Mouse (Mus musculus) embryonic facial prominence, embryonic 10.5 days (tissue): ENCODE data around the gene Sgo1. TPM values are rescaled to one million over a fixed set of nuclear protein-coding genes. Genes with fewer than 3 reads are reported as not detected.
"Not testable (repeated sequence)": the region's sequence is repeated elsewhere in the genome, so short reads cannot be mapped to it uniquely, and the experiment has no call there.

Source experiments
- DNase-seq: peaks from one replicate; pipeline ENCODE4 v3.0.0-alpha.2; 2017; ENCODE audit warnings: low spot score
- H3K27ac ChIP-seq: fragments of 300-500 bp; sonication (generic); replicated peaks from 2 replicates; pipeline ENCODE4 v1.5.1; 2016; ENCODE audit warnings: mild to moderate bottlenecking
- H3K27me3 ChIP-seq: fragments of 300-500 bp; sonication (generic); replicated peaks from 2 replicates; pipeline ENCODE4 v1.6.1; 2016; ENCODE audit warnings: low read depth, mild to moderate bottlenecking; ENCODE audit not compliant: poor library complexity, severe bottlenecking
- H3K36me3 ChIP-seq: fragments of 300-500 bp; sonication (generic); replicated peaks from 2 replicates; pipeline ENCODE4 v1.6.1; 2016; ENCODE audit warnings: mild to moderate bottlenecking, moderate library complexity
- H3K4me1 ChIP-seq: fragments of 300-500 bp; sonication (generic); 2 replicates; pipeline ENCODE4 v1.6.1; 2016
- H3K4me3 ChIP-seq: fragments of 300-500 bp; sonication (generic); 2 replicates; pipeline ENCODE4 v1.5.1; 2016; ENCODE audit warnings: mild to moderate bottlenecking, moderate library complexity
- H3K9me3 ChIP-seq: fragments of 300-500 bp; sonication (generic); 2 replicates; pipeline ENCODE4 v1.6.1; 2016; ENCODE audit warnings: mild to moderate bottlenecking
- WGBS: fragments of 180-500 bp; shearing (Covaris S2); methylation state at CpG from one replicate; pipeline ENCODE4 v1.1.7; 2016; 5-methylcytosine and 5-hydroxymethylcytosine counted together
- polyA plus RNA-seq: library from polyadenylated mRNA; unstranded; fragments of >200 nt; fragmentation: Nextera tagmentation; extraction: Ambion mirVana; gene quantifications from 2 replicates; pipeline ENCODE4 v1.2.1, GENCODE M21; 2016

The Sgo1 gene
- polyA plus RNA-seq, 1 experiment from 2014 or later: 42.0 TPM

- Histone ChIP-seq H3K27me3 (no peaks in the 10 kb centered on the region), H3K4me1 (no peaks in the 10 kb centered on the region), H3K9me3 (no peaks in the 10 kb centered on the region), H3K4me3 (no peak overlapping the region), H3K36me3 (peaks cover 4% of the 10 kb centered on the region; the same call in 1 of the 2 replicates), H3K27ac (no peak overlapping the region)
- DNase-seq: no peak
- WGBS: 78% methylated on average over 6 of the region's 6 CpGs
Measured at GRCm38 (mm10) chr17:53661056-53661840, 27.9 kb downstream of the Sgo1 start.

- H3K27me3 ChIP-seq: no peaks in the 10 kb centered on the region
- H3K4me1 ChIP-seq: no peaks in the 10 kb centered on the region
- no peak overlapping the region for H3K4me3 ChIP-seq
- DNase-seq: no peak
- peaks cover 2% of the 10 kb centered on the region; the same call in 1 of the 2 replicates for H3K36me3 ChIP-seq
- 87% methylated on average over 4 of the region's 4 CpGs for WGBS
- no peak overlapping the region for H3K27ac ChIP-seq
- H3K9me3 ChIP-seq: no peaks in the 10 kb centered on the region
Measured at GRCm38 (mm10) chr17:53659738-53660137, 29.4 kb downstream of the Sgo1 start.

- 88% methylated on average over 8 of the region's 8 CpGs for WGBS
- Histone ChIP-seq H3K4me1 (no peaks in the 10 kb centered on the region), H3K36me3 (peaks cover 2% of the 10 kb centered on the region; the same call in 1 of the 2 replicates), H3K4me3 (no peak overlapping the region), H3K9me3 (no peaks in the 10 kb centered on the region), H3K27me3 (no peaks in the 10 kb centered on the region), H3K27ac (no peak overlapping the region)
- no peak for DNase-seq
Measured at GRCm38 (mm10) chr17:53659230-53659629, 29.9 kb downstream of the Sgo1 start.

- H3K27me3 ChIP-seq: no peaks in the 10 kb centered on the region
- 98% methylated on average over 2 of the region's 2 CpGs for WGBS
- H3K36me3 ChIP-seq: peaks cover 6% of the 10 kb centered on the region
- no peak for DNase-seq
- no peak overlapping the region for H3K4me3 ChIP-seq
- no peaks in the 10 kb centered on the region for H3K4me1 ChIP-seq
- no peaks in the 10 kb centered on the region for H3K9me3 ChIP-seq
- H3K27ac ChIP-seq: no peak overlapping the region
Measured at GRCm38 (mm10) chr17:53658668-53659067, 30.5 kb downstream of the Sgo1 start.

- H3K9me3 ChIP-seq, DNase-seq, H3K4me3 ChIP-seq, H3K27me3 ChIP-seq, H3K27ac ChIP-seq, H3K4me1 ChIP-seq: not testable (repeated sequence)
- WGBS: 68% methylated on average over 2 of the region's 2 CpGs
- peaks cover 12% of the 10 kb centered on the region for H3K36me3 ChIP-seq
Measured at GRCm38 (mm10) chr17:53657391-53657790, 31.7 kb downstream of the Sgo1 start.

GRCm38 (mm10) chr17:53656369-53656860 lies 32.7 kb downstream of the Sgo1 start:
- H3K27ac ChIP-seq: no peak overlapping the region
- no peak overlapping the region for H3K4me3 ChIP-seq
- 73% methylated on average over 6 of the region's 6 CpGs for WGBS
- H3K36me3 ChIP-seq: peaks cover 10% of the 10 kb centered on the region
- no peaks in the 10 kb centered on the region for H3K4me1 ChIP-seq
- no peak for DNase-seq
- H3K9me3 ChIP-seq: no peaks in the 10 kb centered on the region
- no peaks in the 10 kb centered on the region for H3K27me3 ChIP-seq

GRCm38 (mm10) chr17:53655959-53656358 lies 33.2 kb downstream of the Sgo1 start:
- Histone ChIP-seq H3K36me3 (peaks cover 10% of the 10 kb centered on the region), H3K4me1 (no peaks in the 10 kb centered on the region), H3K27me3 (no peaks in the 10 kb centered on the region), H3K4me3 (no peak overlapping the region), H3K9me3 (no peaks in the 10 kb centered on the region), H3K27ac (no peak overlapping the region)
- DNase-seq: no peak
- WGBS: 91% methylated on average over 2 of the region's 2 CpGs

GRCm38 (mm10) chr17:53655081-53655480 lies 34.1 kb downstream of the Sgo1 start:
- Histone ChIP-seq H3K4me3 (no peak overlapping the region), H3K27ac (no peak overlapping the region), H3K4me1 (no peaks in the 10 kb centered on the region), H3K36me3 (peaks cover 10% of the 10 kb centered on the region), H3K9me3 (no peaks in the 10 kb centered on the region), H3K27me3 (no peaks in the 10 kb centered on the region)
- 91% methylated on average over 6 of the region's 6 CpGs for WGBS
- no peak for DNase-seq

GRCm38 (mm10) chr17:53654596-53654995 lies 34.5 kb downstream of the Sgo1 start:
- no peak for DNase-seq
- H3K36me3 ChIP-seq: peaks cover 10% of the 10 kb centered on the region
- no peaks in the 10 kb centered on the region for H3K9me3 ChIP-seq
- H3K4me1 ChIP-seq: no peaks in the 10 kb centered on the region
- H3K27ac ChIP-seq: no peak overlapping the region
- WGBS: 83% methylated on average over 4 of the region's 4 CpGs
- H3K4me3 ChIP-seq: no peak overlapping the region
- no peaks in the 10 kb centered on the region for H3K27me3 ChIP-seq

GRCm38 (mm10) chr17:53650251-53650661 lies 38.9 kb downstream of the Sgo1 start:
- no peaks in the 10 kb centered on the region for H3K9me3 ChIP-seq
- no peaks in the 10 kb centered on the region for H3K27me3 ChIP-seq
- 79% methylated on average over 2 of the region's 2 CpGs for WGBS
- H3K27ac ChIP-seq: no peak overlapping the region
- DNase-seq: no peak
- no peaks in the 10 kb centered on the region for H3K4me1 ChIP-seq
- H3K36me3 ChIP-seq: peaks cover 17% of the 10 kb centered on the region
- H3K4me3 ChIP-seq: no peak overlapping the region

- Histone ChIP-seq H3K27ac (no peak overlapping the region), H3K9me3 (no peaks in the 10 kb centered on the region), H3K36me3 (peaks cover 18% of the 10 kb centered on the region), H3K27me3 (no peaks in the 10 kb centered on the region), H3K4me1 (no peaks in the 10 kb centered on the region), H3K4me3 (no peak overlapping the region)
- no peak for DNase-seq
- WGBS: 81% methylated on average over 4 of the region's 4 CpGs
Measured at GRCm38 (mm10) chr17:53643360-53643759, 45.8 kb downstream of the Sgo1 start.

GRCm38 (mm10) chr17:53631344-53631743 lies 57.8 kb downstream of the Sgo1 start:
- Histone ChIP-seq H3K27me3 (no peaks in the 10 kb centered on the region), H3K27ac (no peak overlapping the region), H3K4me3 (no peak overlapping the region), H3K36me3 (no peaks in the 10 kb centered on the region), H3K9me3 (no peaks in the 10 kb centered on the region), H3K4me1 (no peaks in the 10 kb centered on the region)
- DNase-seq: no peak

- 0 out of 2 replicates have a peak, but pooled peaks cover 2% of the 10 kb centered on the region for H3K36me3 ChIP-seq
- no peaks in the 10 kb centered on the region for H3K4me1 ChIP-seq
- H3K27ac ChIP-seq: no peak overlapping the region
- no peaks in the 10 kb centered on the region for H3K27me3 ChIP-seq
- no peaks in the 10 kb centered on the region for H3K9me3 ChIP-seq
- no peak for DNase-seq
- no peak overlapping the region for H3K4me3 ChIP-seq
- 75% methylated on average over 5 of the region's 5 CpGs for WGBS
Measured at GRCm38 (mm10) chr17:53628131-53628530, 61.0 kb downstream of the Sgo1 start.
